Mouse (Mus musculus): Measurements from ENCODE around the gene Pole4. TPM values are rescaled to one million over a fixed set of nuclear protein-coding genes. Genes with fewer than 3 reads are reported as not detected.

Pole4 gene
- total and polyA plus RNA-seq, 3 experiments, result 9.2 to 16.7 (median 15.5) TPM

DNA sequence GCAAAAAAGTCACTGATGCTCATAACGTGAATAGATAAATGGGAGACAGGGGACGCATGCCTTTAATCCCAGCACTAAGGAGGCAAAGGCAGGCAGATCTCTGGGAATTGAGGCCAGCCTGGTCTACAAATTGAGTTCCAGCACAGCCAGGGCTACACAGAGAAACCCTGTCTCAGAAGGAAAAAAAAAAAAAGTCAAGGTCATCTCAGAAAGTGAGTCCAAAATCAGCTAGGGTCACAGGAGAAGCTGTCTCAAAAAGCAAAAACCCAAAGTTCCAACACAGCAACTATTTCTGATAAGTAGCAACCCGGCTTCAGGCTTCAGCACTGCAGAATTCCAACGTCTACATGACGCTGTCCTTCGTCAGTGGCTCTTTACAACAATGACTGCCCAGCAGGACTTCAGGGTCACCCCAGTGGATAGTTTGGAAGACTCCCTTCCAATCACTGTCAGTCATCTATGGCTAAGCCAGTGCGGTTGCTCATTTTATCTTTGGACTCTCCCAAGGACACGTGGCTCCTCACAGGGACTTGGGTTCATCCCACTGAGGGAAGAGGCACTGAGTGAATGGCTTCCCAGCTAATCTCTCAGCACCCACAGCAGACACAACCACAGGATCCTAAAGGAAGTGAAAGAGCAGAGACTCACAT, 35.8 kb upstream of the Pole4 start:
- H3K36me3 ChIP-seq (ENCODE audit: control insufficient read depth, insufficient read depth, low read length), result no peaks in the 10 kb centered on the region
- H3K9ac ChIP-seq (ENCODE audit: low read depth, low read length), result no peak overlapping the region
- DNase-seq, result peak in 1 of 2 experiments; percentile 49

DNA sequence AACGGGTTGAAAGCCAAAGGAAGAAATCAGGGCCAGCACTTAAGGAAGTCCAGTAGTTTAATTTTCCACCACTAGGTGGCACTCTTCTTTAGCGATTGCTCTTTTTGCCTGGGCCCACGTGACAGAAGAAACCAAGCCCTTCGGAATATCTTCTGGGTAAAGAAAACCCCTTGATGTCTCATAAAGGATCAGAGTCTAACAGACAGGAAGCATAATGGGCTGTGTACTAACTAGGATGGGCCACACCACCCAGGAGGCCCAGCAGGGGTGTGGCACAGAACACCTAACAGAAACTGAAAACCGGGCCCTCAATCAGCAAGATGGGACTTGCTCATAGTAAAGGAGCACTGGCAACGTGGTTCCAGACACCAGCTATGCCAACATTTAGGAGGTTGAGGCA, 35.1 kb upstream of the Pole4 start:
- no peak overlapping the region for H3K9ac ChIP-seq (ENCODE audit: low read depth, low read length)
- H3K36me3 ChIP-seq (ENCODE audit: control insufficient read depth, insufficient read depth, low read length), result no peaks in the 10 kb centered on the region
- H3K79me2 ChIP-seq (replicated peaks; ENCODE audit: control insufficient read depth, insufficient read depth, low read length), result no peaks in the 10 kb centered on the region
- intact Hi-C loops (cut with DNase I), result loop anchor here (2.0 to 10.0 kb wide), 2 partner anchors 141 to 235 kb away; no protein-coding TSS in a partner anchor
- no peak for TF ChIP-seq EP300 (IDR thresholded peaks at IDR 0.05; ENCODE audit: insufficient read depth, low read depth, low read length)
- TF ChIP-seq CTCF (IDR thresholded peaks at IDR 0.05), result peak; percentile 81
- no peak overlapping the region for H3K4me3 ChIP-seq
- H3K4me1 ChIP-seq (ENCODE audit: control insufficient read depth, insufficient read depth, low read length), result no peaks in the 10 kb centered on the region
- H3K27me3 ChIP-seq (ENCODE audit: control insufficient read depth, insufficient read depth, low read length), result no peaks in the 10 kb centered on the region
- peak in 1 of 2 experiments; percentile 47 for DNase-seq
- WGBS, result 19% methylated on average over 6 of the region's 6 CpGs
- H3K27ac ChIP-seq, result peak overlapping the region; percentile 61

More for the DNA sequence above, 35.8 kb upstream of the Pole4 start:
- no peak for TF ChIP-seq POLR2A (IDR thresholded peaks at IDR 0.05; ENCODE audit: insufficient read depth, low read depth, low read length)
- 0 out of 2 replicates have a peak, but pooled peaks have one; percentile 25 for TF ChIP-seq EP300 (IDR thresholded peaks at IDR 0.05; ENCODE audit: insufficient read depth, low read depth, low read length)
- no peak for TF ChIP-seq CTCF (IDR thresholded peaks at IDR 0.05)
- Histone ChIP-seq H3K4me3 (no peak overlapping the region), H3K79me2 (replicated peaks; ENCODE audit: control insufficient read depth, insufficient read depth, low read length) (no peaks in the 10 kb centered on the region), H3K27ac (peak overlapping the region; percentile 61), H3K4me1 (ENCODE audit: control insufficient read depth, insufficient read depth, low read length) (no peaks in the 10 kb centered on the region), H3K27me3 (ENCODE audit: control insufficient read depth, insufficient read depth, low read length) (no peaks in the 10 kb centered on the region)
- 56% methylated on average over 8 of the region's 8 CpGs for WGBS
- intact Hi-C loops (cut with DNase I), result loop anchor here (2.0 to 10.0 kb wide), 2 partner anchors 140 to 234 kb away; no protein-coding TSS in a partner anchor

DNA sequence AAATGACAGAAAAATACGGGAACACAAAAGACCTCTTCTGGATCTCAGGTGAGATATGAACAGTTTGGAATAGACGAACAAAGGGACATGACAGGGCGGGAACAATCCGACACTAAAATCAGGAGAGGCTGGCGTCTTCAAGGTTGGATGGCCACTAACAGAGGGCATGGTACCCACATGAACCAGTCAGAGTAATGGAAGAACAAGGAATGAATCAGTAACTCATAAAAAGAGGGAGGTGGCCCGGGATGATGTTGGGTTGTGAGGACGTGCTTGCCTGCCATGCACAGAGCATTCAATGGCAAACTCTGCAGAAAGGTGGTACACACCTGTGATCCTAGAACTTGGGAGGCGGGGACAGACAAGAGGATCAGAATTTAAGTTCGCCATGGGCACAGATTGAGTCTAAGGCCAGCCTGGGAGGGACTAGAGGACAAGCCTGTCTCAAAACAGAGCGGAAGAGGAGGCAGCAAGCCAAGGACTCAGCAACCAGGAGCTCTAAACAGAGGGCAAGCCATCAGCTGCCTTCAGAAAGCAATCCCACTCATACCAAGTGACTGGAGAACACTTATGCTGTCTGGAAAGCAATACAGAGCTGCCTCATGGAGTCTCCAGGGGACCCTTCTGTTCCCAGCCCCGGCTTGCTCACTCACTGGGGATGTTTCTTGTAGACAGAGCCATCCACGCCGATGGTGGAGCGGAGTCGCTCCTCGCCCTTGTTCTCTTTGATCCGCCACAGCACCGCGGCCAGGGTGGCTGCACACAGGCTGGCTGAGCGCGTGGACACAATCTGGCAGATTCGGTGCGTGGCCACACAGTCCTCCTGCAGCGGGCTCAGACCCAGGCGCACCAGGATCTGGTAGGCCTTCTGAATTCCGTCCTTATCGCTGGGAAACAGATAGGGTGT, 32.7 kb upstream of the Pole4 start:
- Histone ChIP-seq H3K9ac (ENCODE audit: low read depth, low read length) (no peak overlapping the region), H3K27ac (no peak overlapping the region), H3K27me3 (ENCODE audit: control insufficient read depth, insufficient read depth, low read length) (no peaks in the 10 kb centered on the region), H3K79me2 (replicated peaks; ENCODE audit: control insufficient read depth, insufficient read depth, low read length) (no peaks in the 10 kb centered on the region), H3K4me1 (ENCODE audit: control insufficient read depth, insufficient read depth, low read length) (no peaks in the 10 kb centered on the region), H3K36me3 (ENCODE audit: control insufficient read depth, insufficient read depth, low read length) (no peaks in the 10 kb centered on the region), H3K4me3 (no peak overlapping the region)
- no peak for TF ChIP-seq CTCF (IDR thresholded peaks at IDR 0.05)
- TF ChIP-seq EP300 (IDR thresholded peaks at IDR 0.05; ENCODE audit: insufficient read depth, low read depth, low read length), result no peak
- TF ChIP-seq POLR2A (IDR thresholded peaks at IDR 0.05; ENCODE audit: insufficient read depth, low read depth, low read length), result no peak
- WGBS, result 85% methylated on average over 27 of the region's 27 CpGs
- DNase-seq, result no peak
- intact Hi-C loops (cut with DNase I), result no loop called here

DNA sequence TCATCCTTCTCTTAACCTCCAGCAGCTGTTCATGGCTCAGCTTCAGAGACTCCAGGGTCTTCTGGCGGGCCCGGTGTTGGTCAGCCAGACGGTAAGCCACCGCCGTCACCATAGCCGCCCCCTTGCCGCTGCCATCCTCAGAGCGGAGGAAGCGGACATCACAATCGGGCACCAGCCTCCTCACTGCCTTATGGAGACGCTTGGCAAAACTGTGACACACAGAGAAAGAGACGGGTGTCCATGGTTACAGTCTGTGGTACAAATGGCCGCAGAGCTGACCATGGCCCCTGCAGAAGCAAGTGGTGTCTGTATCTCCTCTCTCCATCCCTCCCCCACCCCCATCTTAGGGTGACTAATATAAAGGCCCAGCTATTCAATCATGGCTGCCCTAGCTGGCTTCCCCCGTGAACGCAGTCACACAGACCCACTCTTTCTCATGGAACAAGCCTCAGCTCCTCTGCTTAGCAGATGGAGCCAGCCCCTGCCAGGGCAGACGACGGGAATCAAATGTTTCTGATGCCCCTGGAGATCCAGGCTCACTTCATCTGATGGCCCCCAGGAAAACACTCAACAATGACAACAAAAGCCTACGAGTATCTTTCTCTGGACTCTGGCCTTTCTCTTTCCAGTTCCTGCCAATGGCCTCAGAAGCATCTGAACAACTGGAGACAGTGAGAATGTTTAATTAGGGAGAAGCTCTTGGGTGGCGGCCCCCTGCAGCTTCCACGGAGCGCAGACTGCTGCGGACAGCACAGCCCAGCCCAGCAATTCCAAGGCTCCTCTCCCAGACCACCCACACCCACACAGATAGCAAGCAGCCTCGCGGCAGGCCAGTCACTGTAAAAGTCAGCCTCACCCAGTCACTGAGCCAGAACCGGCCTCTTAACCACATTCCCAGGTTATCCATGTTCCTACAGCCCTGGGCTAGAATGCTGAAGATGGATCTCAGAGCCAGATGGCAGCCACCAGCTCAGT, 31.7 kb upstream of the Pole4 start:
- Histone ChIP-seq H3K4me3 (no peak overlapping the region), H3K9ac (ENCODE audit: low read depth, low read length) (no peak overlapping the region), H3K27me3 (ENCODE audit: control insufficient read depth, insufficient read depth, low read length) (no peaks in the 10 kb centered on the region), H3K27ac (no peak overlapping the region), H3K79me2 (replicated peaks; ENCODE audit: control insufficient read depth, insufficient read depth, low read length) (no peaks in the 10 kb centered on the region), H3K4me1 (ENCODE audit: control insufficient read depth, insufficient read depth, low read length) (no peaks in the 10 kb centered on the region), H3K36me3 (ENCODE audit: control insufficient read depth, insufficient read depth, low read length) (no peaks in the 10 kb centered on the region)
- intact Hi-C loops (cut with DNase I), result no loop called here
- TF ChIP-seq POLR2A (IDR thresholded peaks at IDR 0.05; ENCODE audit: insufficient read depth, low read depth, low read length) (no peak), CTCF (IDR thresholded peaks at IDR 0.05) (no peak), EP300 (IDR thresholded peaks at IDR 0.05; ENCODE audit: insufficient read depth, low read depth, low read length) (no peak)
- DNase-seq, result no peak
- WGBS, result 83% methylated on average over 25 of the region's 25 CpGs

DNA sequence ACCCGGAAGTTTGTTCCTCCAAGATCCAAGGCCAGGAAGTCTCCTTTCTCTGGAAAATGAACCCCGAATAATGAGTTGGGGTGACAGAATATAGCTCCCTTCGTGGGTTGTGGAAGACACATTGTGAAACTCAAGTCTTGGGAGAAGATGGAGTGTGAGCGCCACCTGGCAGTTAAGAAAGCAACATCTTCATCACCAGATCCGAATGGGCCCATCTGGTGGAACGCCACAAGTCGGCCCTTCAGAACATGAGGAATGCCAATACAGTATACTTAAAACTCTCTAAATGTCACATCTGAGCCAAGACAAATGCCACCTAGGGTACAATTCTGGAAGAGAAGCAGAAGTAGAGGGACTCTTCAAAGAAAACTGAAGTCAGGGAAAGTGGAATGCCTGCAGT, 30.2 kb upstream of the Pole4 start:
- Histone ChIP-seq H3K4me3 (no peak overlapping the region), H3K27me3 (ENCODE audit: control insufficient read depth, insufficient read depth, low read length) (no peaks in the 10 kb centered on the region), H3K36me3 (ENCODE audit: control insufficient read depth, insufficient read depth, low read length) (no peaks in the 10 kb centered on the region), H3K27ac (no peak overlapping the region), H3K9ac (ENCODE audit: low read depth, low read length) (no peak overlapping the region), H3K79me2 (replicated peaks; ENCODE audit: control insufficient read depth, insufficient read depth, low read length) (no peaks in the 10 kb centered on the region), H3K4me1 (ENCODE audit: control insufficient read depth, insufficient read depth, low read length) (no peaks in the 10 kb centered on the region)
- intact Hi-C loops (cut with DNase I), result no loop called here
- TF ChIP-seq EP300 (IDR thresholded peaks at IDR 0.05; ENCODE audit: insufficient read depth, low read depth, low read length) (no peak), CTCF (IDR thresholded peaks at IDR 0.05) (no peak), POLR2A (IDR thresholded peaks at IDR 0.05; ENCODE audit: insufficient read depth, low read depth, low read length) (no peak)
- no peak for DNase-seq
- WGBS, result 79% methylated on average over 7 of the region's 7 CpGs

All from heart, adult 2 months (tissue).